In genomic region chr5:113295791-113296190, GRCm38 (mm10) we compare ENCODE assay signal across 8 mouse cellular contexts. TPM values are rescaled to one million over a fixed set of nuclear protein-coding genes. Genes with fewer than 3 reads are reported as not detected.
DNase-seq lines count a peak whose midpoint lies in the region; ATAC-seq and TF ChIP-seq lines count a peak whose summit lies in the region.

No protein-coding gene starts in this region.

- no peak for DNase-seq in forebrain, embryonic 10.5 days (ENCODE audit: extremely low spot score, low spot score)
- DNase-seq in lung, adult 18-20 months, result peak; percentile 84 to 93
- DNase-seq in thymus, postnatal 14 days, result no peak
- no peak for DNase-seq in adrenal gland, postnatal 25 days

- peak; percentile 23 for TF ChIP-seq CTCF in E14TG2a.4 (conservative IDR thresholded peaks at IDR 0.05; ENCODE audit: low read length)

- WGBS in forebrain, embryonic 13.5 days, result 62% methylated on average over 4 of the region's 4 CpGs
- WGBS in forebrain, embryonic 10.5 days, result 62% methylated on average over 4 of the region's 4 CpGs
- 11% methylated on average over 4 of the region's 4 CpGs for WGBS in intestine, embryonic 16.5 days

- H3K4me3 ChIP-seq in forebrain, embryonic 13.5 days, result no peak overlapping the region
- no peak overlapping the region for H3K4me3 ChIP-seq in forebrain, embryonic 10.5 days
- H3K4me3 ChIP-seq in E14TG2a.4 (replicated peaks; ENCODE audit: low read length), result no peak overlapping the region
- H3K4me3 ChIP-seq in intestine, embryonic 16.5 days (ENCODE audit: low read length), result no peak overlapping the region

- H3K9me3 ChIP-seq in forebrain, embryonic 13.5 days (replicated peaks), result no peaks in the 10 kb centered on the region
- no peaks in the 10 kb centered on the region for H3K9me3 ChIP-seq in forebrain, embryonic 10.5 days
- H3K9me3 ChIP-seq in E14TG2a.4 (ENCODE audit: low read length), result no peaks in the 10 kb centered on the region
- H3K9me3 ChIP-seq in intestine, embryonic 16.5 days (ENCODE audit: control insufficient read depth, low read length), result no peaks in the 10 kb centered on the region

- no peaks in the 10 kb centered on the region for H3K36me3 ChIP-seq in forebrain, embryonic 13.5 days (ENCODE audit: poor library complexity, severe bottlenecking)
- H3K36me3 ChIP-seq in forebrain, embryonic 10.5 days (replicated peaks), result no peaks in the 10 kb centered on the region
- H3K36me3 ChIP-seq in E14TG2a.4 (ENCODE audit: insufficient read depth, low read length), result no peaks in the 10 kb centered on the region
- no peaks in the 10 kb centered on the region for H3K36me3 ChIP-seq in intestine, embryonic 16.5 days (ENCODE audit: control insufficient read depth, insufficient read depth, low read length)

- H3K27me3 ChIP-seq in forebrain, embryonic 13.5 days, result peaks cover 20% of the 10 kb centered on the region
- H3K27me3 ChIP-seq in forebrain, embryonic 10.5 days (ENCODE audit: poor library complexity, severe bottlenecking), result peaks cover 43% of the 10 kb centered on the region
- H3K27me3 ChIP-seq in E14TG2a.4 (ENCODE audit: insufficient read depth, low read length), result peaks cover 17% of the 10 kb centered on the region
- H3K27me3 ChIP-seq in intestine, embryonic 16.5 days (replicated peaks; ENCODE audit: control insufficient read depth, insufficient read depth, low read length), result no peaks in the 10 kb centered on the region

- no peak for ATAC-seq in forebrain, embryonic 13.5 days
- peak; percentile 90 for ATAC-seq in intestine, embryonic 16.5 days
- ATAC-seq in monocyte, adult 5-6 weeks (replicated peaks; ENCODE audit: insufficient number of reproducible peaks, low FRiP score, low TSS enrichment, poor library complexity, severe bottlenecking), result no peak

- H3K27ac ChIP-seq in forebrain, embryonic 13.5 days, result 0 out of 2 replicates have a peak overlapping the region, but pooled peaks have one; percentile 15
- no peak overlapping the region for H3K27ac ChIP-seq in forebrain, embryonic 10.5 days
- peak overlapping the region; percentile 60 for H3K27ac ChIP-seq in intestine, embryonic 16.5 days (ENCODE audit: low read length)

- H3K4me1 ChIP-seq in forebrain, embryonic 13.5 days, result peaks cover 11% of the 10 kb centered on the region
- H3K4me1 ChIP-seq in forebrain, embryonic 10.5 days, result peaks cover 23% of the 10 kb centered on the region
- peaks cover 54% of the 10 kb centered on the region for H3K4me1 ChIP-seq in E14TG2a.4 (replicated peaks; ENCODE audit: low read depth, low read length)
- peaks cover 24% of the 10 kb centered on the region for H3K4me1 ChIP-seq in intestine, embryonic 16.5 days (ENCODE audit: control insufficient read depth, insufficient read depth, low read length)

- H3K4me2 ChIP-seq in forebrain, embryonic 13.5 days, result no peak overlapping the region
- H3K4me2 ChIP-seq in intestine, embryonic 16.5 days (ENCODE audit: low read depth, low read length), result no peak overlapping the region

- H3K9ac ChIP-seq in forebrain, embryonic 13.5 days, result no peak overlapping the region
- H3K9ac ChIP-seq in intestine, embryonic 16.5 days (ENCODE audit: low read depth, low read length), result 0 out of 2 replicates have a peak overlapping the region, but pooled peaks have one; percentile 14

RNA-seq across cellular contexts. Expression of gene Sgsm1, which starts 14.8 kb away (rescaled TPM):
- polyA plus RNA-seq in forebrain, embryonic 13.5 days (2015; fragmentation: Nextera tagmentation; extraction: Ambion mirVana), result 9.8 and 11.9 TPM in 2 replicates
- 15.5 and 18.2 TPM in 2 replicates for polyA plus RNA-seq in forebrain, embryonic 10.5 days (2016; fragmentation: Nextera tagmentation; extraction: Ambion mirVana)
- 10.3 and 11.1 TPM in 2 replicates for polyA plus RNA-seq in intestine, embryonic 16.5 days (2015; fragmentation: Nextera tagmentation; extraction: Ambion mirVana)
- 0.43 TPM in 1 of 3 replicates, not detected in the others for total RNA-seq in monocyte, adult 5-6 weeks (2017)
- 7.8 and 14.5 TPM in 2 replicates for total RNA-seq in adrenal gland, postnatal 25 days (2021)

Comparison
In these comparisons a context has a peak if more than half of its experiments do, and no peak if none do; other contexts are left out.
1. DNase-seq: peak in lung, adult 18-20 months (2 of 2); none in forebrain, embryonic 10.5 days (single experiment), thymus, postnatal 14 days (single experiment) and adrenal gland, postnatal 25 days (single experiment).